Mouse (Mus musculus) olfactory bulb, adult 2 months (tissue): ENCODE data around the gene Cylc2. TPM values are rescaled to one million over a fixed set of nuclear protein-coding genes. Genes with fewer than 3 reads are reported as not detected.

Experiments used
- H3K27ac ChIP-seq: fragments of 200-500 bp; 2 replicates; pipeline ENCODE4 v1.5.1; 2012; ENCODE audit warnings: low read depth, low read length; ENCODE audit not compliant: insufficient read depth
- H3K4me1 ChIP-seq: fragments of 200-500 bp; 2 replicates; pipeline ENCODE4 v1.6.1; 2012; ENCODE audit warnings: low read length; ENCODE audit not compliant: control insufficient read depth, insufficient read depth
- H3K4me3 ChIP-seq: fragments of 200-500 bp; 2 replicates; pipeline ENCODE4 v1.5.1; 2012; ENCODE audit warnings: mild to moderate bottlenecking, low read depth, low read length, moderate library complexity; ENCODE audit not compliant: insufficient read depth
- CTCF ChIP-seq: fragments of 200-500 bp; IDR thresholded peaks from 2 replicates; pipeline ENCODE4 v1.5.1; 2012; ENCODE audit warnings: low read depth, mild to moderate bottlenecking, low read length, moderate library complexity; ENCODE audit not compliant: insufficient read depth
- POLR2A ChIP-seq: fragments of 200-500 bp; IDR thresholded peaks from 2 replicates; pipeline ENCODE4 v1.6.1; 2012; ENCODE audit warnings: mild to moderate bottlenecking, low read depth, low read length, moderate library complexity; ENCODE audit not compliant: insufficient read depth
- WGBS: fragments of 180-500 bp; shearing (Covaris S2); methylation state at CpG from one replicate; pipeline ENCODE4 v1.1.7; 2018; 5-methylcytosine and 5-hydroxymethylcytosine counted together
- polyA plus RNA-seq: library from polyadenylated mRNA; stranded (reverse); fragments of >200 nt; gene quantifications from 2 replicates; pipeline ENCODE4 v1.2.4, GENCODE M21; 2012; ENCODE audit warnings: low replicate concordance; ENCODE audit not compliant: missing spikeins, insufficient read depth, insufficient read length

Gene Cylc2
- polyA plus RNA-seq = not detected in 2 replicates

DNA sequence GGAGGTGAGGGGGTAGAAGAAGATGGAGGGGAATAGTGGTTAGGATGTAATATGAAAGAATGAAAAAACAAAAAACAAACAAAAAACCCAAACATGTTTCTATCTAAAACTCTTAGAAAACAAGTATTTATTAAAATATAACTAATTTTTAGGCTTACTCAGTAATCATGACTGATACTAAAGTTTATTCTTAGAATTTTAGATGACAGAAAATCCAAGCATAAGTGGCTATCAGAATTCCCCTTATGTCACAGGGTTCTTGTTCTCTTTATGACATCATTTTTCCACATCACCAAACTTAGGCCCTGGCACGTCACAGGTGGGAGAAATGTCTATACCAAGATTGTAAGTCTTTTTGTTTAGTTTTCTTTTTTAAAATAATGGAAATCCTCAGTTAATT lies at the start of gene Cylc2:
Gene Cylc2 (plus strand): TSS at position 301 of the 400 bp plus-strand sequence.
- 74% methylated on average over 1 of the region's 1 CpGs for WGBS
- no peak within 1 kb of the TSS for H3K4me3 ChIP-seq
- no peaks in the 10 kb centered on the region for H3K4me1 ChIP-seq
- TF ChIP-seq CTCF (no peak), POLR2A (no peak)
- no peak within 1 kb of the TSS for H3K27ac ChIP-seq
